Mouse (Mus musculus) forebrain, embryonic 11.5 days (tissue): ENCODE measurements around the gene Ephb2. TPM values are rescaled to one million over a fixed set of nuclear protein-coding genes. Genes with fewer than 3 reads are reported as not detected.

Source experiments
- ATAC-seq: fragments of 200-750 bp; cut with Nextera tagmentation; replicated peaks from 2 replicates; pipeline ENCODE4 v1.8.0; 2017; ENCODE audit warnings: moderate TSS enrichment; ENCODE audit not compliant: low FRiP score
- DNase-seq: peaks from one replicate; pipeline ENCODE4 v3.0.0-alpha.2; 2017; ENCODE audit warnings: low spot score
- H3K27ac ChIP-seq: fragments of 300-500 bp; sonication (generic); 2 replicates; pipeline ENCODE4 v1.5.1; 2014; ENCODE audit warnings: low read depth, low read length
- H3K27me3 ChIP-seq: fragments of 300-500 bp; sonication (generic); 2 replicates; pipeline ENCODE4 v1.6.1; 2014; ENCODE audit warnings: mild to moderate bottlenecking, low read length, mixed read lengths; ENCODE audit not compliant: control insufficient read depth, insufficient read depth
- H3K36me3 ChIP-seq: fragments of 300-500 bp; sonication (generic); 2 replicates; pipeline ENCODE4 v1.6.1; 2014; ENCODE audit warnings: mild to moderate bottlenecking, low read length, moderate library complexity, mixed read lengths; ENCODE audit not compliant: control insufficient read depth, insufficient read depth
- H3K4me1 ChIP-seq: fragments of 300-500 bp; sonication (generic); replicated peaks from 2 replicates; pipeline ENCODE4 v1.6.1; 2014; ENCODE audit warnings: low read length, mixed read lengths; ENCODE audit not compliant: control insufficient read depth, insufficient read depth
- H3K4me2 ChIP-seq: fragments of 300-500 bp; sonication (generic); 2 replicates; pipeline ENCODE4 v1.6.1; 2014; ENCODE audit warnings: low read depth, mild to moderate bottlenecking, low read length, moderate library complexity, mixed read lengths; ENCODE audit not compliant: severe bottlenecking
- H3K4me3 ChIP-seq: fragments of 300-500 bp; sonication (generic); 2 replicates; pipeline ENCODE4 v1.5.1; 2014; ENCODE audit warnings: low read depth, low read length
- H3K9ac ChIP-seq: fragments of 300-500 bp; sonication (generic); 2 replicates; pipeline ENCODE4 v1.6.1; 2014; ENCODE audit warnings: low read length
- H3K9me3 ChIP-seq: fragments of 300-500 bp; sonication (generic); 2 replicates; pipeline ENCODE4 v1.6.1; 2016; ENCODE audit warnings: low read length, mixed read lengths; ENCODE audit not compliant: control insufficient read depth
- WGBS: fragments of 180-500 bp; shearing (Covaris S2); extraction: QIAGEN DNeasy Blood & Tissue Kit; methylation state at CpG from one replicate; pipeline ENCODE4 v1.1.7; 2014; 5-methylcytosine and 5-hydroxymethylcytosine counted together
- polyA plus RNA-seq: library from polyadenylated mRNA; unstranded; fragments of >200 nt; fragmentation: Nextera tagmentation; extraction: Ambion mirVana; gene quantifications from 2 replicates; pipeline ENCODE4 v1.2.1, GENCODE M21; 2014

Ephb2 gene
- polyA plus RNA-seq, 1 experiment from 2014 or later: 36.9 TPM

- no peaks in the 10 kb centered on the region for H3K36me3 ChIP-seq
- H3K9ac ChIP-seq: peak overlapping the region; percentile 39
- peak overlapping the region; percentile 31 for H3K4me2 ChIP-seq
- peaks cover 31% of the 10 kb centered on the region for H3K4me1 ChIP-seq
- H3K27me3 ChIP-seq: no peaks in the 10 kb centered on the region
- H3K27ac ChIP-seq: peak overlapping the region; percentile 88
- no peak overlapping the region for H3K4me3 ChIP-seq
- DNase-seq: peak; percentile 93
- ATAC-seq: peak; percentile 65
- WGBS: 2% methylated on average over 15 of the region's 15 CpGs
- no peaks in the 10 kb centered on the region for H3K9me3 ChIP-seq
Measured at GRCm38 (mm10) chr4:136864751-136865470, 29.1 kb upstream of the Ephb2 start.

GRCm38 (mm10) chr4:136863517-136863916 lies 27.7 kb upstream of the Ephb2 start:
- Histone ChIP-seq H3K9ac (no peak overlapping the region), H3K36me3 (no peaks in the 10 kb centered on the region), H3K9me3 (no peaks in the 10 kb centered on the region), H3K4me2 (no peak overlapping the region), H3K27ac (no peak overlapping the region), H3K4me1 (peaks cover 31% of the 10 kb centered on the region), H3K27me3 (no peaks in the 10 kb centered on the region), H3K4me3 (no peak overlapping the region)
- DNase-seq: no peak
- WGBS: 43% methylated on average over 9 of the region's 9 CpGs
- ATAC-seq: no peak

- Histone ChIP-seq H3K4me1 (peaks cover 31% of the 10 kb centered on the region), H3K4me2 (no peak overlapping the region), H3K9me3 (no peaks in the 10 kb centered on the region), H3K36me3 (no peaks in the 10 kb centered on the region), H3K4me3 (no peak overlapping the region), H3K27me3 (no peaks in the 10 kb centered on the region), H3K9ac (peak overlapping the region; percentile 4), H3K27ac (peak overlapping the region; percentile 84)
- 77% methylated on average over 2 of the region's 2 CpGs for WGBS
- ATAC-seq: no peak
- no peak for DNase-seq
Measured at GRCm38 (mm10) chr4:136862411-136862810, 26.6 kb upstream of the Ephb2 start.

- WGBS: 3% methylated on average over 17 of the region's 17 CpGs
- Histone ChIP-seq H3K4me3 (no peak overlapping the region), H3K4me2 (no peak overlapping the region), H3K27ac (peak overlapping the region; percentile 84), H3K27me3 (no peaks in the 10 kb centered on the region), H3K36me3 (no peaks in the 10 kb centered on the region), H3K9me3 (no peaks in the 10 kb centered on the region), H3K4me1 (peaks cover 31% of the 10 kb centered on the region), H3K9ac (peak overlapping the region; percentile 4)
- peak; percentile 60 for ATAC-seq
- peak; percentile 66 for DNase-seq
Measured at GRCm38 (mm10) chr4:136861806-136862205, 26.0 kb upstream of the Ephb2 start.

- no peaks in the 10 kb centered on the region for H3K9me3 ChIP-seq
- 84% methylated on average over 7 of the region's 7 CpGs for WGBS
- no peak overlapping the region for H3K4me3 ChIP-seq
- no peaks in the 10 kb centered on the region for H3K27me3 ChIP-seq
- H3K4me1 ChIP-seq: peaks cover 24% of the 10 kb centered on the region
- no peaks in the 10 kb centered on the region for H3K36me3 ChIP-seq
- no peak for ATAC-seq
- H3K27ac ChIP-seq: no peak overlapping the region
- DNase-seq: no peak
- no peak overlapping the region for H3K9ac ChIP-seq
- no peak overlapping the region for H3K4me2 ChIP-seq
Measured at GRCm38 (mm10) chr4:136860022-136860421, 24.2 kb upstream of the Ephb2 start.

- no peak for ATAC-seq
Measured at GRCm38 (mm10) chr4:136855081-136855480, 19.3 kb upstream of the Ephb2 start.

GRCm38 (mm10) chr4:136852989-136853388 lies 17.2 kb upstream of the Ephb2 start:
- H3K4me3 ChIP-seq: no peak overlapping the region
- H3K27me3 ChIP-seq: no peaks in the 10 kb centered on the region
- 89% methylated on average over 12 of the region's 12 CpGs for WGBS
- DNase-seq (no peak), ATAC-seq (no peak)
- H3K4me1 ChIP-seq: no peaks in the 10 kb centered on the region
- no peaks in the 10 kb centered on the region for H3K9me3 ChIP-seq
- H3K9ac ChIP-seq: no peak overlapping the region
- H3K4me2 ChIP-seq: no peak overlapping the region
- no peak overlapping the region for H3K27ac ChIP-seq
- no peaks in the 10 kb centered on the region for H3K36me3 ChIP-seq

More at GRCm38 (mm10) chr4:136855081-136855480, 19.3 kb upstream of the Ephb2 start:
- no peaks in the 10 kb centered on the region for H3K4me1 ChIP-seq
- H3K9ac ChIP-seq: no peak overlapping the region
- no peaks in the 10 kb centered on the region for H3K27me3 ChIP-seq
- no peak overlapping the region for H3K27ac ChIP-seq
- no peaks in the 10 kb centered on the region for H3K9me3 ChIP-seq
- DNase-seq: peak; percentile 71
- H3K4me2 ChIP-seq: no peak overlapping the region
- H3K4me3 ChIP-seq: no peak overlapping the region
- WGBS: 30% methylated on average over 6 of the region's 6 CpGs
- H3K36me3 ChIP-seq: no peaks in the 10 kb centered on the region

- Histone ChIP-seq H3K4me2 (no peak overlapping the region), H3K36me3 (no peaks in the 10 kb centered on the region), H3K27ac (no peak overlapping the region), H3K4me3 (no peak overlapping the region), H3K9me3 (no peaks in the 10 kb centered on the region), H3K27me3 (no peaks in the 10 kb centered on the region), H3K9ac (no peak overlapping the region), H3K4me1 (no peaks in the 10 kb centered on the region)
- no peak for ATAC-seq
- DNase-seq: no peak
- WGBS: 82% methylated on average over 5 of the region's 5 CpGs
Measured at GRCm38 (mm10) chr4:136852119-136852518, 16.3 kb upstream of the Ephb2 start.

GRCm38 (mm10) chr4:136848565-136848964 lies 12.8 kb upstream of the Ephb2 start:
- no peak overlapping the region for H3K27ac ChIP-seq
- H3K36me3 ChIP-seq: no peaks in the 10 kb centered on the region
- no peak for DNase-seq
- no peaks in the 10 kb centered on the region for H3K27me3 ChIP-seq
- 75% methylated on average over 4 of the region's 4 CpGs for WGBS
- H3K4me3 ChIP-seq: no peak overlapping the region
- H3K4me2 ChIP-seq: no peak overlapping the region
- ATAC-seq: no peak
- H3K9me3 ChIP-seq: no peaks in the 10 kb centered on the region
- H3K4me1 ChIP-seq: no peaks in the 10 kb centered on the region; the same call in 1 of the 2 replicates
- H3K9ac ChIP-seq: no peak overlapping the region
